Mouse (Mus musculus): Measurements from ENCODE around the gene Lrrfip1. TPM values are rescaled to one million over a fixed set of nuclear protein-coding genes. Genes with fewer than 3 reads are reported as not detected.

The Lrrfip1 gene
- polyA plus RNA-seq, 1 experiment from 2014 or later: 16.7 TPM

GRCm38 (mm10) chr1:90969881-90970390 lies 28.6 kb upstream of the Lrrfip1 start:
- H3K4me3 ChIP-seq (replicated peaks): no peak overlapping the region
- no peaks in the 10 kb centered on the region for H3K27me3 ChIP-seq
- WGBS (ENCODE audit: insufficient replicate concordance): 61% methylated on average over 10 of the region's 10 CpGs
- no peak overlapping the region for H3K9ac ChIP-seq
- peaks cover 7% of the 10 kb centered on the region; the same call in 1 of the 2 replicates for H3K4me1 ChIP-seq (replicated peaks)
- no peaks in the 10 kb centered on the region for H3K36me3 ChIP-seq (replicated peaks)
- no peaks in the 10 kb centered on the region for H3K9me3 ChIP-seq (replicated peaks)
- peak overlapping the region; percentile 43 for H3K4me2 ChIP-seq
- ATAC-seq (ENCODE audit: insufficient read depth): no peak
- no peak overlapping the region for H3K27ac ChIP-seq (replicated peaks)

DNA sequence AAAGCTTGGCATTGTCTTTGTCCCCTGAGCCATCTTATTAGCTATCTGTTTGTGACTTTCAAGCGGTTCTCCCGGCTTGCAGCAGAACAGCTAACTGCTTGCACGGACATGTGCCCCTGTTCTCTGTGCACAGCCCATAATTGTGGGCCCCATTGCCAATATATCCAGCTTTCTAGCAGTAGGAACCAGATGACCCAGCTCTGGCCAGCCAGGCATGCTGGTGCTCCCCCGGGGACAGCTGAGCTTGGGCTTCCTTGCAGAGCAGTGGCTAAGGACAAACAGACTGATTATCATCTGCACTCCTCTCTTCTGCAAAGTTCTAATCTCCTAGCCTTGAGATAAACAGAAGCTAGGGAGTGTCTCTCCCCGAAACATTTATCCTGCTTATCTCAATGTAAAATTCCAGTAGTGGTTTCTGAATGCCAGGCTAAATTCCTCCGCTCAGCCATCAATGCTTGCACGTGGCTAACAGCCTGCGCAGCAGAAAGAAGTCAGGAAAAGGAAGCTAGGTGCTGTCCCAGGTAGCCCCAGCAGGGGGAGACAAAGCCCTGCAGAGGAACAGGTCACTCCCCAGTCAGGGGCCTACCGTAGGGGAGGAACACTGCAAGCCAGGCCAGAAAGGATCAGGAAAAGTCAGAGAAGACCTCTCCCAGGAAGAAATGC lies 25.5 kb upstream of the Lrrfip1 start:
- Histone ChIP-seq H3K9me3 (replicated peaks) (no peaks in the 10 kb centered on the region), H3K36me3 (replicated peaks) (no peaks in the 10 kb centered on the region), H3K4me2 (no peak overlapping the region), H3K4me1 (replicated peaks) (peaks cover 7% of the 10 kb centered on the region; the same call in 1 of the 2 replicates), H3K27me3 (no peaks in the 10 kb centered on the region), H3K9ac (no peak overlapping the region), H3K4me3 (replicated peaks) (no peak overlapping the region), H3K27ac (replicated peaks) (no peak overlapping the region)
- ATAC-seq (ENCODE audit: insufficient read depth): no peak
- WGBS (ENCODE audit: insufficient replicate concordance): 23% methylated on average over 9 of the region's 9 CpGs

GRCm38 (mm10) chr1:90973574-90973911 lies 25.0 kb upstream of the Lrrfip1 start:
- H3K9ac ChIP-seq: no peak overlapping the region
- no peak for ATAC-seq (ENCODE audit: insufficient read depth)
- no peaks in the 10 kb centered on the region for H3K27me3 ChIP-seq
- no peak overlapping the region for H3K27ac ChIP-seq (replicated peaks)
- H3K4me1 ChIP-seq (replicated peaks): peaks cover 7% of the 10 kb centered on the region; the same call in 1 of the 2 replicates
- no peak overlapping the region for H3K4me3 ChIP-seq (replicated peaks)
- no peak overlapping the region for H3K4me2 ChIP-seq
- no peaks in the 10 kb centered on the region for H3K36me3 ChIP-seq (replicated peaks)
- H3K9me3 ChIP-seq (replicated peaks): no peaks in the 10 kb centered on the region
- 60% methylated on average over 2 of the region's 2 CpGs for WGBS (ENCODE audit: insufficient replicate concordance)

GRCm38 (mm10) chr1:90974906-90975649 lies 23.5 kb upstream of the Lrrfip1 start:
- Histone ChIP-seq H3K4me2 (no peak overlapping the region), H3K27me3 (no peaks in the 10 kb centered on the region), H3K9me3 (replicated peaks) (no peaks in the 10 kb centered on the region), H3K4me3 (replicated peaks) (no peak overlapping the region), H3K27ac (replicated peaks) (no peak overlapping the region), H3K4me1 (replicated peaks) (peaks cover 2% of the 10 kb centered on the region; the same call in 1 of the 2 replicates), H3K36me3 (replicated peaks) (no peaks in the 10 kb centered on the region), H3K9ac (no peak overlapping the region)
- peak; percentile 31; the same call in 1 of the 2 replicates for ATAC-seq (ENCODE audit: insufficient read depth)
- 13% methylated on average over 12 of the region's 12 CpGs for WGBS (ENCODE audit: insufficient replicate concordance)

DNA sequence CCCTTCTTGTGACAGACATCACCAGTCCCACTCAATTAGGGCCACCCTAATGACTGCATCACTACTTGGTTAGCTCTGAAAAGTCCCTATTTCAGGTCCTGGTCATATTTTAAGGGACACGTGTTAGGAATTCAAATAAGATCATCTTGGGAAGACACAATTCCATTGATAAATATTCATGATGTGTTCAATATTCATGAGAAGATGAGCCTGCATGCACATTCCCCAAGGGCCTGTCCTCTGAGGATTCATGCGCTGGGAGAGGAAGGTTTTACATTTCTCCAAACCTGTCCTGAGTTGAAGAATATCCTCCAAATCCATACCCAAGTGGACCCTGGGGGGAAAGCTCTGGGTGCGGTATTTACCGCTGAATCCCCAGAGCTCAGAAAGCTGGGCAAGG lies 22.6 kb upstream of the Lrrfip1 start:
- no peak overlapping the region for H3K27ac ChIP-seq (replicated peaks)
- no peaks in the 10 kb centered on the region for H3K36me3 ChIP-seq (replicated peaks)
- no peaks in the 10 kb centered on the region for H3K4me1 ChIP-seq (replicated peaks)
- 74% methylated on average over 4 of the region's 4 CpGs for WGBS (ENCODE audit: insufficient replicate concordance)
- no peak overlapping the region for H3K9ac ChIP-seq
- no peaks in the 10 kb centered on the region for H3K27me3 ChIP-seq
- no peak overlapping the region for H3K4me2 ChIP-seq
- H3K9me3 ChIP-seq (replicated peaks): no peaks in the 10 kb centered on the region
- ATAC-seq (ENCODE audit: insufficient read depth): no peak
- no peak overlapping the region for H3K4me3 ChIP-seq (replicated peaks)

- H3K4me1 ChIP-seq (replicated peaks): no peaks in the 10 kb centered on the region
- H3K36me3 ChIP-seq (replicated peaks): no peaks in the 10 kb centered on the region
- no peak overlapping the region for H3K4me3 ChIP-seq (replicated peaks)
- H3K9me3 ChIP-seq (replicated peaks): no peaks in the 10 kb centered on the region
- no peak overlapping the region for H3K4me2 ChIP-seq
- no peak overlapping the region for H3K27ac ChIP-seq (replicated peaks)
- WGBS (ENCODE audit: insufficient replicate concordance): 58% methylated on average over 10 of the region's 10 CpGs
- no peak overlapping the region for H3K9ac ChIP-seq
- no peaks in the 10 kb centered on the region for H3K27me3 ChIP-seq
- no peak for ATAC-seq (ENCODE audit: insufficient read depth)
Measured at GRCm38 (mm10) chr1:90980638-90981330, 17.8 kb upstream of the Lrrfip1 start.

- Histone ChIP-seq H3K27me3 (no peaks in the 10 kb centered on the region), H3K4me1 (replicated peaks) (no peaks in the 10 kb centered on the region), H3K9ac (no peak overlapping the region), H3K4me3 (replicated peaks) (no peak overlapping the region), H3K9me3 (replicated peaks) (no peaks in the 10 kb centered on the region), H3K4me2 (no peak overlapping the region), H3K36me3 (replicated peaks) (no peaks in the 10 kb centered on the region), H3K27ac (replicated peaks) (no peak overlapping the region)
- 48% methylated on average over 3 of the region's 3 CpGs for whole genome bisulfite sequencing (ENCODE audit: insufficient replicate concordance)
- ATAC-seq (ENCODE audit: insufficient read depth): no peak
Measured at GRCm38 (mm10) chr1:90981346-90981745, 17.2 kb upstream of the Lrrfip1 start.

- WGBS (ENCODE audit: insufficient replicate concordance): 69% methylated on average over 1 of the region's 1 CpGs
- Histone ChIP-seq H3K4me3 (replicated peaks) (no peak overlapping the region), H3K36me3 (replicated peaks) (no peaks in the 10 kb centered on the region), H3K27me3 (peaks cover 37% of the 10 kb centered on the region), H3K9ac (no peak overlapping the region), H3K27ac (replicated peaks) (no peak overlapping the region), H3K4me2 (no peak overlapping the region), H3K9me3 (replicated peaks) (no peaks in the 10 kb centered on the region), H3K4me1 (replicated peaks) (peaks cover 13% of the 10 kb centered on the region)
- no peak for ATAC-seq (ENCODE audit: insufficient read depth)
Measured at GRCm38 (mm10) chr1:90995916-90996315, 2.6 kb upstream of the Lrrfip1 start.

DNA sequence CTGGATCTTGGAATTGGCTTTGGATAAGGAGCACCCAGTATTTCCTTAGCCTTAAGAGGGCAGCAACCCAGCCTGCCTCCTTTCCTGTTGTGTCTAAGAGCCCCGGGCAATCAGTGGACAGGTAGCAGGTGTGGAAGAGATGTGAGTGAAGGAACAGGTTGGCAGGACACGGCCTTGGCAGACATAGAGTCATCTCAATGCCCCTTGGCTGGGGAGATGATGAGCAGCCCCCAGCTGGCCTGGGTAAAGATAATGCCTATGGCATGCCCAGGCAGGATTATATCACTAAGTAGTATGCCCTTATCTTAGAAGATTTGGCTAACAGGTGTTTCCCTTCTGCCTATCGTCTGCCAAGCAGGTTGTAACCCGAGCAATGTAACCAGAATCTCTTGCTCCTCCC lies 1.4 kb upstream of the Lrrfip1 start:
- peaks cover 13% of the 10 kb centered on the region for H3K4me1 ChIP-seq (replicated peaks)
- H3K27me3 ChIP-seq: peaks cover 37% of the 10 kb centered on the region
- H3K36me3 ChIP-seq (replicated peaks): no peaks in the 10 kb centered on the region
- no peak overlapping the region for H3K4me3 ChIP-seq (replicated peaks)
- ATAC-seq (ENCODE audit: insufficient read depth): no peak
- H3K4me2 ChIP-seq: no peak overlapping the region
- no peak overlapping the region for H3K27ac ChIP-seq (replicated peaks)
- no peaks in the 10 kb centered on the region for H3K9me3 ChIP-seq (replicated peaks)
- no peak overlapping the region for H3K9ac ChIP-seq
- 37% methylated on average over 4 of the region's 4 CpGs for WGBS (ENCODE audit: insufficient replicate concordance)

DNA sequence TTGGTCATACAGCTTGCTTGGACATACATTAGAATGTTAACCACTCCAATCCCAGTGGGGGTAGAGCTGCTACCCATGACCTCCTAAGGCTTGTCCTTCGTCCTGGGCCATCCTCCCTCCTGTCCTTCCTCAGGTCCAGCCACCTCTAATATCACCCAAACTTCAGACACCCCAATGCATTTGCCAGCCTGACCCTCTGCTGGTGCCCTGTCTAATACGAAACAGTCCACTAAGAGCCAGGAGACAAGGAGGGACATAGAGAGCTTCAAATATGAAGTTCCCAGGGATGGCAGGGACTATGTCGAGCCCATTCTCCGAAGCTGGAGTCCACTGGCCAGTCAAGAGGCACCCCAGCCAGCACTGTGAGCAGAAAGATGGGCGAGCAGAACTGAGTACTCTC lies 896 bp upstream of the Lrrfip1 start:
- Histone ChIP-seq H3K4me3 (replicated peaks) (no peak overlapping the region), H3K4me2 (no peak overlapping the region), H3K4me1 (replicated peaks) (peaks cover 13% of the 10 kb centered on the region), H3K27me3 (peaks cover 37% of the 10 kb centered on the region), H3K9ac (no peak overlapping the region), H3K27ac (replicated peaks) (no peak overlapping the region), H3K9me3 (replicated peaks) (no peaks in the 10 kb centered on the region), H3K36me3 (replicated peaks) (no peaks in the 10 kb centered on the region)
- WGBS (ENCODE audit: insufficient replicate concordance): 54% methylated on average over 5 of the region's 5 CpGs
- no peak for ATAC-seq (ENCODE audit: insufficient read depth)
